Mouse (Mus musculus): Measurements from ENCODE around the gene Fhl3. TPM values are rescaled to one million over a fixed set of nuclear protein-coding genes. Genes with fewer than 3 reads are reported as not detected.

The Fhl3 gene
- total and polyA plus RNA-seq, 2 experiments from 2014 or later = 2.0 to 6.9 TPM

- DNase-seq (ENCODE audit: low spot score) = no peak
Measured at GRCm38 (mm10) chr4:124674334-124675032, 26.0 kb upstream of the Fhl3 start.

GRCm38 (mm10) chr4:124675037-124675436 is 25.5 kb upstream of the Fhl3 start:
- Histone ChIP-seq H3K9me3 (ENCODE audit: low read length) (no peaks in the 10 kb centered on the region), H3K4me1 (ENCODE audit: insufficient read depth, low read length) (peaks cover 22% of the 10 kb centered on the region; the same call in 1 of the 2 replicates), H3K9ac (replicated peaks; ENCODE audit: low read length, poor library complexity, severe bottlenecking) (no peak overlapping the region), H3K27ac (ENCODE audit: low read depth, low read length) (no peak overlapping the region), H3K27me3 (ENCODE audit: insufficient read depth, low read length) (no peaks in the 10 kb centered on the region), H3K36me3 (ENCODE audit: insufficient read depth, low read length) (peaks cover 18% of the 10 kb centered on the region), H3K4me2 (ENCODE audit: low read depth, low read length, poor library complexity, severe bottlenecking) (no peak overlapping the region), H3K4me3 (ENCODE audit: low read depth, low read length) (no peak overlapping the region)
- TF ChIP-seq CTCF (IDR thresholded peaks at IDR 0.05) = peak; percentile 94
- peak; percentile 92 for DNase-seq (ENCODE audit: low spot score)
- WGBS = 2% methylated on average over 4 of the region's 4 CpGs
- ATAC-seq (ENCODE audit: low FRiP score) = no peak

More at GRCm38 (mm10) chr4:124674334-124675032, 26.0 kb upstream of the Fhl3 start:
- peaks cover 13% of the 10 kb centered on the region for H3K36me3 ChIP-seq (ENCODE audit: insufficient read depth, low read length)
- H3K27me3 ChIP-seq (ENCODE audit: insufficient read depth, low read length) = no peaks in the 10 kb centered on the region
- WGBS = 35% methylated on average over 17 of the region's 17 CpGs
- ATAC-seq (ENCODE audit: low FRiP score) = no peak
- H3K4me2 ChIP-seq (ENCODE audit: low read depth, low read length, poor library complexity, severe bottlenecking) = no peak overlapping the region
- no peaks in the 10 kb centered on the region for H3K9me3 ChIP-seq (ENCODE audit: low read length)
- no peak for TF ChIP-seq CTCF (IDR thresholded peaks at IDR 0.05)
- no peak overlapping the region for H3K4me3 ChIP-seq (ENCODE audit: low read depth, low read length)
- 0 out of 2 replicates have a peak overlapping the region, but pooled peaks have one; percentile 36 for H3K9ac ChIP-seq (replicated peaks; ENCODE audit: low read length, poor library complexity, severe bottlenecking)
- no peak overlapping the region for H3K27ac ChIP-seq (ENCODE audit: low read depth, low read length)
- H3K4me1 ChIP-seq (ENCODE audit: insufficient read depth, low read length) = peaks cover 22% of the 10 kb centered on the region; the same call in 1 of the 2 replicates

GRCm38 (mm10) chr4:124675958-124676357 is 24.5 kb upstream of the Fhl3 start:
- Histone ChIP-seq H3K4me2 (ENCODE audit: low read depth, low read length, poor library complexity, severe bottlenecking) (no peak overlapping the region), H3K36me3 (ENCODE audit: insufficient read depth, low read length) (peaks cover 24% of the 10 kb centered on the region), H3K9me3 (ENCODE audit: low read length) (no peaks in the 10 kb centered on the region), H3K4me1 (ENCODE audit: insufficient read depth, low read length) (peaks cover 22% of the 10 kb centered on the region; the same call in 1 of the 2 replicates), H3K4me3 (ENCODE audit: low read depth, low read length) (no peak overlapping the region), H3K9ac (replicated peaks; ENCODE audit: low read length, poor library complexity, severe bottlenecking) (peak overlapping the region; percentile 13; the same call in 1 of the 2 replicates), H3K27me3 (ENCODE audit: insufficient read depth, low read length) (no peaks in the 10 kb centered on the region), H3K27ac (ENCODE audit: low read depth, low read length) (no peak overlapping the region)
- ATAC-seq (ENCODE audit: low FRiP score) (no peak), DNase-seq (ENCODE audit: low spot score) (no peak)
- WGBS = 87% methylated on average over 6 of the region's 6 CpGs
- TF ChIP-seq CTCF (IDR thresholded peaks at IDR 0.05) = no peak

- WGBS = 54% methylated on average over 7 of the region's 7 CpGs
- Histone ChIP-seq H3K36me3 (ENCODE audit: insufficient read depth, low read length) (peaks cover 44% of the 10 kb centered on the region), H3K9ac (replicated peaks; ENCODE audit: low read length, poor library complexity, severe bottlenecking) (no peak overlapping the region)
Measured at GRCm38 (mm10) chr4:124682270-124682669, 18.2 kb upstream of the Fhl3 start.

GRCm38 (mm10) chr4:124683474-124683873 is 17.0 kb upstream of the Fhl3 start:
- Histone ChIP-seq H3K36me3 (ENCODE audit: insufficient read depth, low read length) (peaks cover 43% of the 10 kb centered on the region), H3K4me2 (ENCODE audit: low read depth, low read length, poor library complexity, severe bottlenecking) (no peak overlapping the region), H3K27me3 (ENCODE audit: insufficient read depth, low read length) (no peaks in the 10 kb centered on the region), H3K27ac (ENCODE audit: low read depth, low read length) (no peak overlapping the region), H3K4me3 (ENCODE audit: low read depth, low read length) (no peak overlapping the region), H3K4me1 (ENCODE audit: insufficient read depth, low read length) (no peaks in the 10 kb centered on the region), H3K9ac (replicated peaks; ENCODE audit: low read length, poor library complexity, severe bottlenecking) (no peak overlapping the region), H3K9me3 (ENCODE audit: low read length) (no peaks in the 10 kb centered on the region)
- no peak for TF ChIP-seq CTCF (IDR thresholded peaks at IDR 0.05)
- no peak for ATAC-seq (ENCODE audit: low FRiP score)
- WGBS = 90% methylated on average over 4 of the region's 4 CpGs
- no peak for DNase-seq (ENCODE audit: low spot score)

More at GRCm38 (mm10) chr4:124682270-124682669, 18.2 kb upstream of the Fhl3 start:
- ATAC-seq (ENCODE audit: low FRiP score) (no peak), DNase-seq (ENCODE audit: low spot score) (peak; percentile 54)
- peak; percentile 73 for TF ChIP-seq CTCF (IDR thresholded peaks at IDR 0.05)
- Histone ChIP-seq H3K27me3 (ENCODE audit: insufficient read depth, low read length) (no peaks in the 10 kb centered on the region), H3K4me2 (ENCODE audit: low read depth, low read length, poor library complexity, severe bottlenecking) (no peak overlapping the region), H3K4me3 (ENCODE audit: low read depth, low read length) (no peak overlapping the region), H3K4me1 (ENCODE audit: insufficient read depth, low read length) (no peaks in the 10 kb centered on the region), H3K27ac (ENCODE audit: low read depth, low read length) (no peak overlapping the region), H3K9me3 (ENCODE audit: low read length) (no peaks in the 10 kb centered on the region)

- DNase-seq (ENCODE audit: low spot score) (no peak), ATAC-seq (ENCODE audit: low FRiP score) (no peak)
- Histone ChIP-seq H3K36me3 (ENCODE audit: insufficient read depth, low read length) (peaks cover 29% of the 10 kb centered on the region), H3K9ac (replicated peaks; ENCODE audit: low read length, poor library complexity, severe bottlenecking) (no peak overlapping the region), H3K4me3 (ENCODE audit: low read depth, low read length) (no peak overlapping the region), H3K4me2 (ENCODE audit: low read depth, low read length, poor library complexity, severe bottlenecking) (no peak overlapping the region), H3K4me1 (ENCODE audit: insufficient read depth, low read length) (no peaks in the 10 kb centered on the region), H3K9me3 (ENCODE audit: low read length) (no peaks in the 10 kb centered on the region), H3K27ac (ENCODE audit: low read depth, low read length) (no peak overlapping the region), H3K27me3 (ENCODE audit: insufficient read depth, low read length) (no peaks in the 10 kb centered on the region)
- peak; percentile 49 for TF ChIP-seq CTCF (IDR thresholded peaks at IDR 0.05)
- 86% methylated on average over 4 of the region's 4 CpGs for WGBS
Measured at GRCm38 (mm10) chr4:124685004-124685403, 15.5 kb upstream of the Fhl3 start.

Data from midbrain, postnatal 0 days (tissue).